Mouse (Mus musculus) ES-E14 (cell line): Measurements from ENCODE around the gene Ecsit. TPM values are rescaled to one million over a fixed set of nuclear protein-coding genes. Genes with fewer than 3 reads are reported as not detected.

Experiments
- DNase-seq: peaks from one replicate; pipeline ENCODE4 v3.0.0-alpha.2; 2013; ENCODE audit warnings: low read depth, low spot score
- H3K27ac ChIP-seq: 2 replicates; pipeline ENCODE4 v1.5.1; 2012; ENCODE audit warnings: low read depth, mild to moderate bottlenecking, low read length, moderate library complexity, mixed read lengths; ENCODE audit not compliant: poor library complexity, insufficient read depth, severe bottlenecking
- H3K36me3 ChIP-seq: 2 replicates; pipeline ENCODE4 v1.6.1; 2012; ENCODE audit warnings: mild to moderate bottlenecking, low read length, moderate library complexity, mixed read lengths; ENCODE audit not compliant: control insufficient read depth, poor library complexity, insufficient read depth, severe bottlenecking
- H3K4me1 ChIP-seq, 2 experiments: fragments of 150-350 bp in 1 of 2; sonication (generic) in 1 of 2; 2 replicates each; pipeline ENCODE4 v1.6.1; 2012; ENCODE audit warnings: low read length in 2 of 2, mild to moderate bottlenecking in 1 of 2, mixed read lengths in 1 of 2; ENCODE audit not compliant: control insufficient read depth in 2 of 2, insufficient read depth in 2 of 2, poor library complexity in 1 of 2
- H3K4me3 ChIP-seq, 2 experiments: fragments of 150-350 bp in 1 of 2; sonication (generic) in 1 of 2; 2 replicates each; pipeline ENCODE4 v1.5.1; 2012; ENCODE audit warnings: low read length in 2 of 2, low read depth in 1 of 2, mild to moderate bottlenecking in 1 of 2, mixed read lengths in 1 of 2; ENCODE audit not compliant: insufficient read depth in 1 of 2, poor library complexity in 1 of 2, severe bottlenecking in 1 of 2
- H3K9ac ChIP-seq: 2 replicates; pipeline ENCODE4 v1.6.1; 2012; ENCODE audit warnings: low read depth, mild to moderate bottlenecking, low read length, mixed read lengths; ENCODE audit not compliant: poor library complexity, insufficient read depth, severe bottlenecking
- H3K9me3 ChIP-seq: fragments of 150-350 bp; sonication (generic); 2 replicates; pipeline ENCODE4 v1.6.1; 2012; ENCODE audit warnings: low read depth, mild to moderate bottlenecking, low read length; ENCODE audit not compliant: control insufficient read depth, insufficient read depth
- CHD2 ChIP-seq: IDR thresholded peaks from 2 replicates; pipeline ENCODE4 v1.6.1; 2014; ENCODE audit warnings: mild to moderate bottlenecking, low read depth, low read length, inconsistent platforms
- HCFC1 ChIP-seq: IDR thresholded peaks from 2 replicates; pipeline ENCODE4 v1.6.1; 2012; ENCODE audit warnings: low read length, inconsistent platforms, borderline replicate concordance; ENCODE audit not compliant: insufficient read depth
- MAFK ChIP-seq: IDR thresholded peaks from 2 replicates; pipeline ENCODE4 v1.6.1; 2014; ENCODE audit warnings: mild to moderate bottlenecking, low read depth, low read length, inconsistent platforms; ENCODE audit not compliant: insufficient read depth
- ZC3H11A ChIP-seq: IDR thresholded peaks from 2 replicates; pipeline ENCODE4 v1.6.1; 2012; ENCODE audit warnings: low read depth, mild to moderate bottlenecking, inconsistent platforms, low read length, borderline replicate concordance
- ZNF384 ChIP-seq: IDR thresholded peaks from 2 replicates; pipeline ENCODE4 v1.6.1; 2012; ENCODE audit warnings: low read depth, low read length, inconsistent platforms
- in situ Hi-C, 2 experiments: fragments of 600-800 bp; cut with MboI; formaldehyde crosslinking; loops; one replicate each; pipeline ENCODE4 v1.15.1; 2025; ENCODE audit warnings: low sequenced_read_pairs in 2 of 2, inconsistent platforms in 1 of 2; ENCODE audit not compliant: unreplicated experiment in 2 of 2
- total RNA-seq: library from RNA; depleted of rRNA; stranded (reverse); fragments of 300-350 nt; gene quantifications from 2 replicates; pipeline ENCODE4 v1.2.3, GENCODE M21; 2012; rRNA removed

Gene Ecsit
- 37.5 and 38.2 TPM in 2 replicates for total RNA-seq

DNA sequence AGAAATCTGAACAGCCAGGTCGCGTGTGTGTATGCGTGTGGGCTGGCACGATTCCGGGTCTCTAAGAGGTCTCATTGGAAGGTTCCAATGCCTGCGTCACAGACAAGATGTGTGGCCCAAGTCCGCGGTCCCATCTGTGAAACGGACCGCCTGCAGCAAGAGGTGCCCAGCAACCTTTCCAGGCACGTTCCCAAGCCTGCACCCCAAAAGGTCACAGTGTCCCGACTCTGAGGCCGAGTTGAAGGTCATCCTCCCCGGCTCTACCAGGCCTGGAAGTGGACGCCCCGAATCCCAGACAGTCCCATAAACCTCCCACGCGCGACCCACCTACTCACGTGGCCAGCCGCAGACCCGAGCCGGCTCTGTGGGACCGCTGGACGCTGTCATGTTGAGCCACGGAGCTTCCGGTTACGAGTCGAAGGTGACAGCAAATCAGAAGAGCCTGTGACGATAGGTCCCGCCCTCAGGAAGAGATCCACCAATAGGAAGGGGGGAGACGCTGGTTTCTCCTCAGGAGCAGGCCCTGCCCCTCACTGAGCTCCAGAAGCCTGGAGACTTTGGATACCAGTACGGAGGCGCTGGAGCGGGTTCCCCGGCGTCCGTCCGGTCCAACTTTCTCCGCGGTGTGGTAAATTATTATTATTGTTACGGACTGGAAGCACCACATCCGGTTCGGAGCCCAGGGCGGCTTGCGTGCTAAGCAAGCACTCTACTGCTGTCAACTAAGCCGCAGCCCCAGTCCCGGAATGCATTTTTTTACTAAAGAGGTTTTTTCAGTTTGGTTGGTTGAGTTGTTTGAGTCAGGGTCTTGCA is at the start of gene Ecsit:
Ecsit (minus strand) TSS at position 417 of the 813 bp plus-strand sequence.
- no peaks in the 10 kb centered on the region for H3K9me3 ChIP-seq
- H3K4me3 ChIP-seq: peak within 1 kb of the TSS; percentile 83 to 94
- H3K36me3 ChIP-seq: no peaks in the 10 kb centered on the region
- no peak within 1 kb of the TSS for H3K27ac ChIP-seq
- H3K9ac ChIP-seq: peak within 1 kb of the TSS; percentile 75
- in situ Hi-C loops: no loop called here
- peaks cover 0 to 2% of the 10 kb centered on the region in 2 experiments; a peak in 1 of 4 replicates for H3K4me1 ChIP-seq
- DNase-seq: peak; percentile 92
- TF ChIP-seq CHD2 (peak; percentile 63), ZC3H11A (no peak)

DNA sequence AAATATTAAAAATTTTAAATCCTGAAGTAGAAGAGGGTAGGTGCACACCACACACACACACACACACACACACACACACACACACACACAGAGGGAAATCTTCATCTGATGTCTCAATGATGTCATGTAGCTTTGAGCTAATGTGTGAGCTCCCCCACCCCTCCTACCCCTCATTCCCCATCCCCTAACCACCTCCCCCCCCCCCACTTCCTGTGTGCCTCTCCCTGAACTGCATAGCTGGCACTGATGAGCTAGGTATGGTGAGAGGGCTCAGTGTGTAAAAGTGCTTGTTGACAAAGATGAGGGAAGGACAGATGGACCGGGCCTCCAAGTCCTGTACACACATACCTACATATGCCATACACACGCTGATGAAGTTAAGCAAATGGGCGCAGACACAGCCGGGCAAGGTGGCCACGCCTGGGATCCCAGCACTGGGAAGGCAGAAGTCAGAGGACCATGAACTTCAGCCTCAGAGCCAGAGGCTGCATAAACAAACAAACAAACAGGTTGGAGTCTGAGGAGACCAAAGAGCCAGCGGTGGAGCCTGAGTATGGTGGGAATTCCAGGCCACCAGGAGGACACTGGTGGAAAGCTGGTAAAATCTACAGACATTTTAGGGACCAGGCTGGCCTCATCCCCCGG is 49.1 kb upstream of the Ecsit start:
- Histone ChIP-seq H3K9ac (no peak overlapping the region), H3K36me3 (no peaks in the 10 kb centered on the region), H3K4me3 (no peak overlapping the region), H3K27ac (no peak overlapping the region), H3K4me1 (peaks cover 2 to 19% of the 10 kb centered on the region in 2 experiments; a peak in 2 of 4 replicates), H3K9me3 (no peaks in the 10 kb centered on the region)
- no peak for DNase-seq
- in situ Hi-C loops: no loop called here
- TF ChIP-seq HCFC1: no peak
- TF ChIP-seq ZNF384: no peak
- no peak for TF ChIP-seq ZC3H11A
- no peak for TF ChIP-seq CHD2
- TF ChIP-seq MAFK: no peak

DNA sequence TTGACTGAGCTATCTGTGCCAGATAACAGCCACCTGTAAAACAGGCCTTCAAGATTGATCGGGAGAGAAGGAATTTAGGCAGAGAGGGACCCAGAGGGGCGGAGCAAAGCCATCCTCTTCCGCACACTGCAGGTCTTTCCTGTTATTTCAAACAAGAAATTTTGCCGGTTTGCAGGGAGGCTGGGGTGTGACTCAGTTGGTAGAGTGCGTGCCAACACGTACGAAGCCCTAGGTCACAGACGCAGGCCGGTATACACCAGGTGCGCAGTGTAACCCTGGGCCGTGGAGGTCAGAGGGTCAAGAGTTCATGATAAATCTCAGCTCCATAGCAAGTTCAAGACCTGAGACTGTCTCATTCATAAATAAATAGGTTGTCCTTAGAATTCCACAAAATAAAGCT is 47.0 kb upstream of the Ecsit start:
- no peaks in the 10 kb centered on the region for H3K36me3 ChIP-seq
- H3K4me3 ChIP-seq: peak overlapping the region; percentile 66 to 77
- DNase-seq: no peak
- H3K9me3 ChIP-seq: no peaks in the 10 kb centered on the region
- in situ Hi-C loops: no loop called here
- TF ChIP-seq ZNF384 (no peak), MAFK (no peak), CHD2 (no peak), HCFC1 (no peak), ZC3H11A (no peak)
- no peak overlapping the region for H3K27ac ChIP-seq
- H3K9ac ChIP-seq: peak overlapping the region; percentile 67; the same call in 1 of the 2 replicates
- peaks cover 2 to 19% of the 10 kb centered on the region in 2 experiments; a peak in 3 of 4 replicates for H3K4me1 ChIP-seq

DNA sequence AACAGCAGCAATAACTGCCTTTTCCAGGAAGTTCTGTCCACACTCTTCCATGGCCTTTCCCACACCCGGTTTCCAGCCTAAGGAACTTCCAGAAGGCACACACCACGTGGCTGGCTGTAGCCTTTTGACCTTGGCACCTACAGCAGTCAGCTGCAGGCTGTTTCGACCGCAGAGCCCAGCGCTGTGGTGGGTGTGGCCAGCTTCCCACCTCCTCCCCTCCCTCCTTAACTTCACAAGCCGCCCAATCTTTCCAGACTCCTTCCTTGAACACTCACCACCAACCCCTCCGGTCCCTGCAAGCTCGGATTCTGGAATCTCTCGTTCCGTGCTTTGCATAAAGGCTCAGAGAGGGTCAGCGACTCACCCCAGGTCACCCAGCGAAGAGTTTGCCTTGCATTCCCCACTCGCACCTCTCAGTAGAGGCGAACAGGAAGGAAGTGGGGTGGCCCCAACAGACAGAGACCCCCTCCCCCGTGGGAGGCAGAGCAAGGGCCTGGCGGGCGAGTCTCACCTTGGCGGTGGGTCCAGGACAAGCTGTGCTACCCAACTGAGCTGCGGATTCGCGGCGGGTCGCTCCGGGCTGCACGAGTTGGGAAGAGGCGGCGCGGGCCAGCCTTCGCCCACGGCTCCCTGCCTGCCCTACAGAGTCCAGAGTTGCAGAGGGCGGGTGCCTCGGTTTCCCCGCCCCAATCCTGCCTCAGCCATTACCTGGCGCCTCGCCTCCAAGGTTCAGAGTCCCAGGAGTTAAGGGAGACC is 46.2 kb upstream of the Ecsit start:
- in situ Hi-C loops: no loop called here
- peak; percentile 73 for DNase-seq

More for the DNA sequence above, 46.2 kb upstream of the Ecsit start:
- TF ChIP-seq CHD2 (no peak), MAFK (no peak), HCFC1 (no peak), ZC3H11A (no peak), ZNF384 (no peak)
- Histone ChIP-seq H3K27ac (0 out of 2 replicates have a peak overlapping the region, but pooled peaks have one; percentile 3), H3K36me3 (no peaks in the 10 kb centered on the region), H3K9me3 (no peaks in the 10 kb centered on the region), H3K4me3 (peak overlapping the region; percentile 66 to 77), H3K9ac (peak overlapping the region; percentile 67), H3K4me1 (peaks cover 3 to 22% of the 10 kb centered on the region in 2 experiments; a peak in 3 of 4 replicates)
